Mouse (Mus musculus) CH12.LX (cell line): Measurements from ENCODE around the gene Cep78.

Source experiments
- CTCF ChIP-seq, 2 experiments: IDR thresholded peaks in 1 of 2; conservative IDR thresholded peaks in 1 of 2; 2 replicates each; pipeline ENCODE4 v1.5.1; 2011 to 2012; ENCODE audit warnings: low read depth in 2 of 2, low read length in 2 of 2, improper control_type of control experiment in 1 of 2, inconsistent platforms in 1 of 2, mild to moderate bottlenecking in 1 of 2, moderate library complexity in 1 of 2
- HCFC1 ChIP-seq: IDR thresholded peaks from 2 replicates; pipeline ENCODE4 v1.6.1; 2012; ENCODE audit warnings: low read depth, mild to moderate bottlenecking, inconsistent platforms, low read length, improper control_type of control experiment
- MXI1 ChIP-seq: IDR thresholded peaks from 2 replicates; pipeline ENCODE4 v1.6.1; 2011; ENCODE audit warnings: mild to moderate bottlenecking, low read depth, low read length, improper control_type of control experiment
- POLR2A ChIP-seq: IDR thresholded peaks from 2 replicates; pipeline ENCODE4 v1.6.1; 2011; ENCODE audit warnings: low read depth, mild to moderate bottlenecking, improper control_type of control experiment, low read length
- SMC3 ChIP-seq: IDR thresholded peaks from 2 replicates; pipeline ENCODE4 v1.6.1; 2011; ENCODE audit warnings: low read depth, low read length, improper control_type of control experiment
- TBP ChIP-seq: conservative IDR thresholded peaks from 2 replicates; pipeline ENCODE4 v1.6.1; 2011; ENCODE audit warnings: low read depth, low read length, improper control_type of control experiment
- UBTF ChIP-seq: IDR thresholded peaks from 2 replicates; pipeline ENCODE4 v1.6.1; 2012; ENCODE audit warnings: low read depth, mild to moderate bottlenecking, inconsistent platforms, low read length, improper control_type of control experiment, moderate library complexity
- ZC3H11A ChIP-seq: IDR thresholded peaks from 2 replicates; pipeline ENCODE4 v1.6.1; 2012; ENCODE audit warnings: low read depth, mild to moderate bottlenecking, inconsistent platforms, low read length, improper control_type of control experiment

- TF ChIP-seq POLR2A: no peak
- TF ChIP-seq HCFC1: no peak
- no peak for TF ChIP-seq CTCF (conservative IDR thresholded peaks at IDR 0.05 in 1 of 2, IDR thresholded peaks at IDR 0.05 in 1 of 2; ENCODE audit: low read depth in 2 of 2, low read length in 2 of 2)
- TF ChIP-seq MXI1: no peak
- no peak for TF ChIP-seq UBTF
- TF ChIP-seq TBP: no peak
- TF ChIP-seq SMC3: no peak
- TF ChIP-seq ZC3H11A: no peak
Measured at GRCm38 (mm10) chr19:16026276-16026675, 41.5 kb upstream of the Cep78 start.
